Mouse (Mus musculus): ENCODE results near the gene Dcaf10. TPM values are rescaled to one million over a fixed set of nuclear protein-coding genes. Genes with fewer than 3 reads are reported as not detected.
"Not testable (repeated sequence)": the region's sequence is repeated elsewhere in the genome, so short reads cannot be mapped to it uniquely, and the experiment has no call there.

The Dcaf10 gene
- polyA plus RNA-seq, 1 experiment from 2014 or later, result 12.3 TPM

- not testable (repeated sequence) for H3K36me3 ChIP-seq (ENCODE audit: control insufficient read depth, insufficient read depth, low read length); H3K9ac ChIP-seq (ENCODE audit: low read length); ATAC-seq (ENCODE audit: low FRiP score); H3K27ac ChIP-seq (ENCODE audit: low read depth, low read length); H3K9me3 ChIP-seq (ENCODE audit: control insufficient read depth, low read length); H3K4me2 ChIP-seq; H3K27me3 ChIP-seq (ENCODE audit: control insufficient read depth, insufficient read depth, low read length); DNase-seq (ENCODE audit: low spot score, missing footprints); H3K4me1 ChIP-seq (ENCODE audit: control insufficient read depth, insufficient read depth, low read length); H3K4me3 ChIP-seq (ENCODE audit: low read depth, low read length)
- 93% methylated on average over 5 of the region's 5 CpGs for WGBS
These were observed 45.4 kb downstream of the Dcaf10 start for GRCm38 (mm10) chr4:45387296-45387695.

- no peaks in the 10 kb centered on the region for H3K4me1 ChIP-seq (ENCODE audit: control insufficient read depth, insufficient read depth, low read length)
- WGBS, result 74% methylated on average over 4 of the region's 4 CpGs
- no peak overlapping the region for H3K4me3 ChIP-seq (ENCODE audit: low read depth, low read length)
- no peak overlapping the region for H3K9ac ChIP-seq (ENCODE audit: low read length)
- no peaks in the 10 kb centered on the region for H3K9me3 ChIP-seq (ENCODE audit: control insufficient read depth, low read length)
- H3K36me3 ChIP-seq (ENCODE audit: control insufficient read depth, insufficient read depth, low read length), result no peaks in the 10 kb centered on the region
- ATAC-seq (ENCODE audit: low FRiP score) (no peak), DNase-seq (ENCODE audit: low spot score, missing footprints) (no peak)
- H3K27me3 ChIP-seq (ENCODE audit: control insufficient read depth, insufficient read depth, low read length), result no peaks in the 10 kb centered on the region
- H3K4me2 ChIP-seq, result no peak overlapping the region
- no peak overlapping the region for H3K27ac ChIP-seq (ENCODE audit: low read depth, low read length)
These were observed 50.2 kb downstream of the Dcaf10 start for GRCm38 (mm10) chr4:45392099-45392498.

GRCm38 (mm10) chr4:45392572-45392971 is 50.7 kb downstream of the Dcaf10 start:
- H3K9ac ChIP-seq (ENCODE audit: low read length), result no peak overlapping the region

GRCm38 (mm10) chr4:45392994-45393393 is 51.1 kb downstream of the Dcaf10 start:
- Histone ChIP-seq H3K4me1 (ENCODE audit: control insufficient read depth, insufficient read depth, low read length) (no peaks in the 10 kb centered on the region), H3K4me3 (ENCODE audit: low read depth, low read length) (no peak overlapping the region), H3K27ac (ENCODE audit: low read depth, low read length) (no peak overlapping the region), H3K4me2 (no peak overlapping the region), H3K27me3 (ENCODE audit: control insufficient read depth, insufficient read depth, low read length) (no peaks in the 10 kb centered on the region), H3K36me3 (ENCODE audit: control insufficient read depth, insufficient read depth, low read length) (peaks cover 2% of the 10 kb centered on the region; the same call in 1 of the 2 replicates), H3K9me3 (ENCODE audit: control insufficient read depth, low read length) (no peaks in the 10 kb centered on the region), H3K9ac (ENCODE audit: low read length) (no peak overlapping the region)
- ATAC-seq (ENCODE audit: low FRiP score) (no peak), DNase-seq (ENCODE audit: low spot score, missing footprints) (no peak)
- WGBS, result 88% methylated on average over 8 of the region's 8 CpGs

More at GRCm38 (mm10) chr4:45392572-45392971, 50.7 kb downstream of the Dcaf10 start:
- Histone ChIP-seq H3K27ac (ENCODE audit: low read depth, low read length) (no peak overlapping the region), H3K4me3 (ENCODE audit: low read depth, low read length) (no peak overlapping the region), H3K27me3 (ENCODE audit: control insufficient read depth, insufficient read depth, low read length) (no peaks in the 10 kb centered on the region), H3K4me2 (no peak overlapping the region), H3K36me3 (ENCODE audit: control insufficient read depth, insufficient read depth, low read length) (no peaks in the 10 kb centered on the region), H3K4me1 (ENCODE audit: control insufficient read depth, insufficient read depth, low read length) (no peaks in the 10 kb centered on the region), H3K9me3 (ENCODE audit: control insufficient read depth, low read length) (no peaks in the 10 kb centered on the region)
- WGBS, result 81% methylated on average over 11 of the region's 11 CpGs
- no peak for DNase-seq (ENCODE audit: low spot score, missing footprints)
- no peak for ATAC-seq (ENCODE audit: low FRiP score)

GRCm38 (mm10) chr4:45393658-45394057 is 51.8 kb downstream of the Dcaf10 start:
- 81% methylated on average over 5 of the region's 5 CpGs for WGBS
- no peak for DNase-seq (ENCODE audit: low spot score, missing footprints)
- Histone ChIP-seq H3K4me1 (ENCODE audit: control insufficient read depth, insufficient read depth, low read length) (no peaks in the 10 kb centered on the region), H3K27ac (ENCODE audit: low read depth, low read length) (no peak overlapping the region), H3K27me3 (ENCODE audit: control insufficient read depth, insufficient read depth, low read length) (no peaks in the 10 kb centered on the region), H3K9ac (ENCODE audit: low read length) (no peak overlapping the region), H3K36me3 (ENCODE audit: control insufficient read depth, insufficient read depth, low read length) (peaks cover 4% of the 10 kb centered on the region; the same call in 1 of the 2 replicates), H3K9me3 (ENCODE audit: control insufficient read depth, low read length) (no peaks in the 10 kb centered on the region), H3K4me3 (ENCODE audit: low read depth, low read length) (no peak overlapping the region), H3K4me2 (no peak overlapping the region)
- ATAC-seq (ENCODE audit: low FRiP score), result no peak

GRCm38 (mm10) chr4:45396211-45396610 is 54.3 kb downstream of the Dcaf10 start:
- not testable (repeated sequence) for H3K4me3 ChIP-seq (ENCODE audit: low read depth, low read length); H3K4me1 ChIP-seq (ENCODE audit: control insufficient read depth, insufficient read depth, low read length); ATAC-seq (ENCODE audit: low FRiP score); H3K9ac ChIP-seq (ENCODE audit: low read length); DNase-seq (ENCODE audit: low spot score, missing footprints); H3K9me3 ChIP-seq (ENCODE audit: control insufficient read depth, low read length); H3K4me2 ChIP-seq; H3K27me3 ChIP-seq (ENCODE audit: control insufficient read depth, insufficient read depth, low read length); H3K27ac ChIP-seq (ENCODE audit: low read depth, low read length)
- 92% methylated on average over 5 of the region's 6 CpGs for WGBS
- H3K36me3 ChIP-seq (ENCODE audit: control insufficient read depth, insufficient read depth, low read length), result peaks cover 14% of the 10 kb centered on the region; the same call in 1 of the 2 replicates

GRCm38 (mm10) chr4:45398315-45398714 is 56.4 kb downstream of the Dcaf10 start:
- not testable (repeated sequence) for H3K9ac ChIP-seq (ENCODE audit: low read length); H3K27me3 ChIP-seq (ENCODE audit: control insufficient read depth, insufficient read depth, low read length); H3K4me2 ChIP-seq; H3K4me1 ChIP-seq (ENCODE audit: control insufficient read depth, insufficient read depth, low read length); H3K4me3 ChIP-seq (ENCODE audit: low read depth, low read length); H3K27ac ChIP-seq (ENCODE audit: low read depth, low read length); ATAC-seq (ENCODE audit: low FRiP score); DNase-seq (ENCODE audit: low spot score, missing footprints); H3K9me3 ChIP-seq (ENCODE audit: control insufficient read depth, low read length)
- H3K36me3 ChIP-seq (ENCODE audit: control insufficient read depth, insufficient read depth, low read length), result peaks cover 19% of the 10 kb centered on the region; the same call in 1 of the 2 replicates
- 89% methylated on average over 5 of the region's 5 CpGs for WGBS

GRCm38 (mm10) chr4:45399421-45400210 is 57.7 kb downstream of the Dcaf10 start:
- no peak overlapping the region for H3K4me2 ChIP-seq
- H3K36me3 ChIP-seq (ENCODE audit: control insufficient read depth, insufficient read depth, low read length), result peaks cover 25% of the 10 kb centered on the region; the same call in 1 of the 2 replicates
- ATAC-seq (ENCODE audit: low FRiP score), result no peak

GRCm38 (mm10) chr4:45402281-45402680 is 60.4 kb downstream of the Dcaf10 start:
- no peak for DNase-seq (ENCODE audit: low spot score, missing footprints)
- Histone ChIP-seq H3K4me1 (ENCODE audit: control insufficient read depth, insufficient read depth, low read length) (peaks cover 6% of the 10 kb centered on the region; the same call in 1 of the 2 replicates), H3K36me3 (ENCODE audit: control insufficient read depth, insufficient read depth, low read length) (peaks cover 25% of the 10 kb centered on the region; the same call in 1 of the 2 replicates), H3K9me3 (ENCODE audit: control insufficient read depth, low read length) (no peaks in the 10 kb centered on the region), H3K27ac (ENCODE audit: low read depth, low read length) (no peak overlapping the region), H3K9ac (ENCODE audit: low read length) (no peak overlapping the region), H3K27me3 (ENCODE audit: control insufficient read depth, insufficient read depth, low read length) (no peaks in the 10 kb centered on the region), H3K4me2 (no peak overlapping the region), H3K4me3 (ENCODE audit: low read depth, low read length) (no peak overlapping the region)
- no peak for ATAC-seq (ENCODE audit: low FRiP score)
- 95% methylated on average over 4 of the region's 4 CpGs for WGBS

More at GRCm38 (mm10) chr4:45399421-45400210, 57.7 kb downstream of the Dcaf10 start:
- H3K9ac ChIP-seq (ENCODE audit: low read length), result no peak overlapping the region
- no peak for DNase-seq (ENCODE audit: low spot score, missing footprints)
- H3K9me3 ChIP-seq (ENCODE audit: control insufficient read depth, low read length), result no peaks in the 10 kb centered on the region
- H3K27ac ChIP-seq (ENCODE audit: low read depth, low read length), result no peak overlapping the region
- no peaks in the 10 kb centered on the region for H3K27me3 ChIP-seq (ENCODE audit: control insufficient read depth, insufficient read depth, low read length)
- no peak overlapping the region for H3K4me3 ChIP-seq (ENCODE audit: low read depth, low read length)
- no peaks in the 10 kb centered on the region for H3K4me1 ChIP-seq (ENCODE audit: control insufficient read depth, insufficient read depth, low read length)
- 95% methylated on average over 45 of the region's 45 CpGs for whole genome bisulfite sequencing

Data from midbrain, embryonic 11.5 days (tissue).